8 mouse cellular contexts compared by ENCODE assay signal in the genomic region with DNA sequence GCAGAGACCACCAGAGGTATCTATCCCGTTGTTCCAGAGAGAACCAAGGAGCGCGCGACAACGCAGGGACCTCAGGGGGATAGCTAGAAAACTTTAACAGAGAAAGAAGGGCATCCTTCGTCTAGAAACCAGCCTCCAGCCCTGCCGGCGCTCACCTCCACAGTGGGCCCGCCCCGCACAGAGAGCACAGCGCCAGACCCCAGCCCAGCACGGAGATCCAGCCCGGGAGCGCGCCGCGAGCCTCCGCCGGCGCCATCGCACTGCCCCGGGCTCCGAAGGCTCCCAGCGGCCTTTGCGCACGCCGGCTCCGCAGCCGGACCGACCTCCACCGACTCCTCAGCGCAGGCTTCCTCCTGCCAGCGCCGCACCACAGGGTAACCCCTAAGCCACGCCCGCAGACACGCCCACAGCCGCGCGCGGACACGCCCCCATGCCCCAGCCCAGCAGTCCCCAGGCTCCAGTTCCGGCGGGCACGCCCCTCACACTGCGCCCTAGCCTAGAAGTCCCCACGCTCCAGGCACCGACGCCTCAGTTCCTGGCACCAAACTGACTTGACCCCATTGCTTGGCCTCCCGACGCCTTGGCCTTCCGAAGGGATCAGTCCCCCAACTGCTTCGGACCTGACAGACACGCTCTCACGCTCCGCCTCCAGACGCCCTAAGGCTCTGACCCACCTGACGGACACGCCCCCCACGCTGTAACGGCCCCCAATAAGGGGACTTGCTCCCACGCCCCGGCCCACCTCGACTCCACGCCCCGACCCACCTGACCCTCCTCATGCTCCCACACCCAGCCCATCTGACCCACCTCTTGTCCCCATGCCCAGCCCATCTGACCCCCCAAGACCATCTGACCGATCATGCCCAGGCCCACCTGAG. TPM values are rescaled to one million over a fixed set of nuclear protein-coding genes. Genes with fewer than 3 reads are reported as not detected.
DNase-seq lines count a peak whose midpoint lies in the region; ATAC-seq and TF ChIP-seq lines count a peak whose summit lies in the region.
"Not testable (repeated sequence)": the region's sequence is repeated elsewhere in the genome, so short reads cannot be mapped to it uniquely, and the experiment has no call there.

A gene (minus strand): TSS at position 350 of the 878 bp plus-strand sequence.
A gene (minus strand): TSS at position 659 of the 878 bp plus-strand sequence.

- 0 out of 2 replicates have a peak, but pooled peaks have one; percentile 12 for TF ChIP-seq POLR2A in heart, adult 2 months (IDR thresholded peaks at IDR 0.05; ENCODE audit: insufficient read depth, low read depth, low read length)
- not testable (repeated sequence) for TF ChIP-seq POLR2A in liver, adult 2 months (IDR thresholded peaks at IDR 0.05; ENCODE audit: extremely low read depth, insufficient read depth, low read length)

- H3K27me3 ChIP-seq in embryonic facial prominence, embryonic 12.5 days; heart, adult 2 months (ENCODE audit: control insufficient read depth, insufficient read depth, low read length); intestine, embryonic 15.5 days (replicated peaks); liver, adult 2 months (ENCODE audit: control insufficient read depth, insufficient read depth, low read length); midbrain, embryonic 13.5 days: not testable (repeated sequence)

- H3K4me3 ChIP-seq in embryonic facial prominence, embryonic 12.5 days = peak within 1 kb of the TSS; percentile 49
- peak within 1 kb of the TSS; percentile 69 for H3K4me3 ChIP-seq in heart, adult 2 months
- H3K4me3 ChIP-seq in intestine, embryonic 15.5 days (replicated peaks) = peak within 1 kb of the TSS; percentile 54
- H3K4me3 ChIP-seq in liver, adult 2 months (ENCODE audit: insufficient read depth, low read depth, low read length) = peak within 1 kb of the TSS; percentile 60
- H3K4me3 ChIP-seq in midbrain, embryonic 13.5 days (replicated peaks) = peak within 1 kb of the TSS; percentile 50

- not testable (repeated sequence) for H3K9me3 ChIP-seq in embryonic facial prominence, embryonic 12.5 days; intestine, embryonic 15.5 days; midbrain, embryonic 13.5 days

- not testable (repeated sequence) for TF ChIP-seq EP300 in heart, adult 2 months (IDR thresholded peaks at IDR 0.05; ENCODE audit: insufficient read depth, low read depth, low read length)

- peak within 1 kb of the TSS; percentile 66 for H3K9ac ChIP-seq in embryonic facial prominence, embryonic 12.5 days
- peak within 1 kb of the TSS; percentile 86 for H3K9ac ChIP-seq in heart, adult 2 months (ENCODE audit: low read depth, low read length)
- peak within 1 kb of the TSS; percentile 54 for H3K9ac ChIP-seq in intestine, embryonic 15.5 days
- peak within 1 kb of the TSS; percentile 84 for H3K9ac ChIP-seq in liver, adult 2 months (ENCODE audit: low read depth, low read length)
- peak within 1 kb of the TSS; percentile 70; the same call in 1 of the 2 replicates for H3K9ac ChIP-seq in midbrain, embryonic 13.5 days (replicated peaks)

- H3K79me2 ChIP-seq in heart, adult 2 months (replicated peaks; ENCODE audit: control insufficient read depth, insufficient read depth, low read length); liver, adult 2 months (ENCODE audit: control insufficient read depth, insufficient read depth, low read length): not testable (repeated sequence)

- peak within 1 kb of the TSS; percentile 46 for H3K4me2 ChIP-seq in embryonic facial prominence, embryonic 12.5 days (replicated peaks)
- peak within 1 kb of the TSS; percentile 60 for H3K4me2 ChIP-seq in intestine, embryonic 15.5 days (replicated peaks)
- H3K4me2 ChIP-seq in midbrain, embryonic 13.5 days (replicated peaks) = peak within 1 kb of the TSS; percentile 62

- H3K27ac ChIP-seq in embryonic facial prominence, embryonic 12.5 days; intestine, embryonic 15.5 days; midbrain, embryonic 13.5 days: not testable (repeated sequence)
- peak within 1 kb of the TSS; percentile 72 for H3K27ac ChIP-seq in heart, adult 2 months
- H3K27ac ChIP-seq in liver, adult 2 months (replicated peaks; ENCODE audit: insufficient read depth, low read depth, low read length) = peak within 1 kb of the TSS; percentile 66

- DNase-seq in 3134 (ENCODE audit: extremely low read depth, insufficient read length, low spot score) = peak; percentile 59
- peak; percentile 43 for DNase-seq in adrenal gland, adult 8-10 months
- DNase-seq in heart, adult 2 months = peak; percentile 66 to 69
- DNase-seq in liver, adult 2 months (ENCODE audit: extremely low read depth, low read depth, low spot score) = peak; percentile 19
- peak; percentile 35 to 49 for DNase-seq in spleen, postnatal 10 days (ENCODE audit: low spot score in 2 of 2)

- H3K4me1 ChIP-seq in embryonic facial prominence, embryonic 12.5 days; heart, adult 2 months (ENCODE audit: control insufficient read depth, insufficient read depth, low read length); intestine, embryonic 15.5 days (replicated peaks); liver, adult 2 months (ENCODE audit: control insufficient read depth, insufficient read depth, low read length); midbrain, embryonic 13.5 days (replicated peaks): not testable (repeated sequence)

- under 1% methylated on average over 53 of the region's 67 CpGs for WGBS in embryonic facial prominence, embryonic 12.5 days
- WGBS in heart, adult 2 months = 3% methylated on average over 33 of the region's 67 CpGs
- 1% methylated on average over 54 of the region's 67 CpGs for WGBS in intestine, embryonic 15.5 days
- 2% methylated on average over 49 of the region's 67 CpGs for WGBS in liver, adult 2 months
- 1% methylated on average over 50 of the region's 67 CpGs for WGBS in midbrain, embryonic 13.5 days

- not testable (repeated sequence) for H3K36me3 ChIP-seq in embryonic facial prominence, embryonic 12.5 days; heart, adult 2 months (ENCODE audit: control insufficient read depth, insufficient read depth, low read length); intestine, embryonic 15.5 days; liver, adult 2 months (ENCODE audit: control insufficient read depth, insufficient read depth, low read length); midbrain, embryonic 13.5 days

- intact Hi-C loops in heart, adult 2 months (cut with DNase I) = not testable (repeated sequence)

- not testable (repeated sequence) for TF ChIP-seq CTCF in heart, adult 2 months (IDR thresholded peaks at IDR 0.05); liver, adult 2 months (IDR thresholded peaks at IDR 0.05; ENCODE audit: low read depth, low read length)

- ATAC-seq in embryonic facial prominence, embryonic 12.5 days (ENCODE audit: insufficient number of reproducible peaks, insufficient read depth, low FRiP score, low TSS enrichment) = peak; percentile 99
- ATAC-seq in intestine, embryonic 15.5 days = peak; percentile 99
- peak; percentile 97 for ATAC-seq in midbrain, embryonic 13.5 days

RNA-seq across cellular contexts. Expression of the first gene that starts in this region (rescaled TPM):
- total RNA-seq in adrenal gland, adult 8-10 months (2022) = under 1 TPM; 0.40 to 0.99 (median 0.55) TPM
- 0.29 and 0.83 TPM in 2 replicates for polyA plus RNA-seq in embryonic facial prominence, embryonic 12.5 days (2016; fragmentation: Nextera tagmentation; extraction: Ambion mirVana)
- not detected for total RNA-seq in heart, adult 2 months (2021)
- polyA plus RNA-seq in heart, adult 2 months (2012; rRNA removed) = 0.20 TPM in 1 of 2 replicates, not detected in the other
- polyA plus RNA-seq in intestine, embryonic 15.5 days (2015; fragmentation: Nextera tagmentation; extraction: Ambion mirVana) = 0.08 and 0.23 TPM in 2 replicates
- 0.07 TPM in 1 of 2 replicates, not detected in the other for total RNA-seq in liver, adult 2 months (2014; rRNA removed)
- 0.17 TPM in 1 of 2 replicates, not detected in the other for polyA plus RNA-seq in liver, adult 2 months (2012; rRNA removed)
- 0.15 and 0.22 TPM in 2 replicates for polyA plus RNA-seq in midbrain, embryonic 13.5 days (2015; fragmentation: Nextera tagmentation; extraction: Ambion mirVana)

RNA-seq across cellular contexts. Expression of the second gene that starts in this region (rescaled TPM):
- 10 to 100 TPM; 54.7 to 87.9 (median 79.3) TPM for total RNA-seq in adrenal gland, adult 8-10 months (2022)
- polyA plus RNA-seq in embryonic facial prominence, embryonic 12.5 days (2016; fragmentation: Nextera tagmentation; extraction: Ambion mirVana) = 21.3 and 22.0 TPM in 2 replicates
- total RNA-seq in heart, adult 2 months (2021) = 10 to 100 TPM; 22.1 to 28.9 TPM
- 44.9 and 46.0 TPM in 2 replicates for polyA plus RNA-seq in heart, adult 2 months (2012; rRNA removed)
- polyA plus RNA-seq in intestine, embryonic 15.5 days (2015; fragmentation: Nextera tagmentation; extraction: Ambion mirVana) = 31.1 and 36.4 TPM in 2 replicates
- total RNA-seq in liver, adult 2 months (2014; rRNA removed) = 44.9 and 51.8 TPM in 2 replicates
- polyA plus RNA-seq in liver, adult 2 months (2012; rRNA removed) = 36.9 and 39.7 TPM in 2 replicates
- 9.7 and 11.5 TPM in 2 replicates for polyA plus RNA-seq in midbrain, embryonic 13.5 days (2015; fragmentation: Nextera tagmentation; extraction: Ambion mirVana)
